Mouse (Mus musculus) cerebellum, adult 2 months (tissue): ENCODE measurements around the gene Krt36.

ENCODE experiments used
- CTCF ChIP-seq: fragments of 200-500 bp; IDR thresholded peaks from 2 replicates; pipeline ENCODE4 v1.5.1; 2011; ENCODE audit warnings: low read depth, mild to moderate bottlenecking, control low read depth, low read length, moderate library complexity, borderline replicate concordance; ENCODE audit not compliant: insufficient read depth
- POLR2A ChIP-seq: fragments of 200-500 bp; IDR thresholded peaks from 2 replicates; pipeline ENCODE4 v1.6.1; 2011; ENCODE audit warnings: low read length, control low read depth, borderline replicate concordance; ENCODE audit not compliant: insufficient read depth

GRCm38 (mm10) chr11:100120331-100120730 lies 14.9 kb upstream of the Krt36 start:
- TF ChIP-seq CTCF (no peak), POLR2A (no peak)
